Mouse (Mus musculus) midbrain, embryonic 13.5 days (tissue): ENCODE data around the gene Atp6v0a4. TPM values are rescaled to one million over a fixed set of nuclear protein-coding genes. Genes with fewer than 3 reads are reported as not detected.

Source experiments
- ATAC-seq: fragments of 200-750 bp; cut with Nextera tagmentation; 2 replicates; pipeline ENCODE4 v1.8.0; 2017; ENCODE audit warnings: mild to moderate bottlenecking, moderate TSS enrichment, moderate library complexity
- H3K27ac ChIP-seq: fragments of 300-500 bp; sonication (generic); 2 replicates; pipeline ENCODE4 v1.5.1; 2015; ENCODE audit warnings: inconsistent platforms, mild to moderate bottlenecking, moderate library complexity
- H3K27me3 ChIP-seq: fragments of 300-500 bp; sonication (generic); 2 replicates; pipeline ENCODE4 v1.6.1; 2015; ENCODE audit warnings: mild to moderate bottlenecking, inconsistent platforms
- H3K36me3 ChIP-seq: fragments of 300-500 bp; sonication (generic); 2 replicates; pipeline ENCODE4 v1.6.1; 2015; ENCODE audit warnings: mild to moderate bottlenecking, inconsistent platforms
- H3K4me1 ChIP-seq: fragments of 300-500 bp; sonication (generic); replicated peaks from 2 replicates; pipeline ENCODE4 v1.6.1; 2015; ENCODE audit warnings: inconsistent platforms
- H3K4me2 ChIP-seq: fragments of 300-500 bp; sonication (generic); replicated peaks from 2 replicates; pipeline ENCODE4 v1.6.1; 2015; ENCODE audit warnings: moderate library complexity, mild to moderate bottlenecking, inconsistent platforms
- H3K4me3 ChIP-seq: fragments of 300-500 bp; sonication (generic); replicated peaks from 2 replicates; pipeline ENCODE4 v1.5.1; 2015; ENCODE audit warnings: mild to moderate bottlenecking, inconsistent platforms
- H3K9ac ChIP-seq: fragments of 300-500 bp; sonication (generic); replicated peaks from 2 replicates; pipeline ENCODE4 v1.6.1; 2015; ENCODE audit warnings: mild to moderate bottlenecking, inconsistent platforms
- H3K9me3 ChIP-seq: fragments of 300-500 bp; sonication (generic); 2 replicates; pipeline ENCODE4 v1.6.1; 2016; ENCODE audit warnings: mild to moderate bottlenecking, inconsistent platforms
- WGBS: fragments of 180-500 bp; shearing (Covaris S2); methylation state at CpG from one replicate; pipeline ENCODE4 v1.1.7; 2015; 5-methylcytosine and 5-hydroxymethylcytosine counted together
- polyA plus RNA-seq: library from polyadenylated mRNA; unstranded; fragments of >200 nt; fragmentation: Nextera tagmentation; extraction: Ambion mirVana; gene quantifications from 2 replicates; pipeline ENCODE4 v1.2.1, GENCODE M21; 2015

Atp6v0a4 gene
- polyA plus RNA-seq, 1 experiment from 2014 or later, result 0.05 TPM

- no peak for ATAC-seq
- H3K27me3 ChIP-seq, result no peaks in the 10 kb centered on the region
These were observed 1.6 kb downstream of the Atp6v0a4 start for GRCm38 (mm10) chr6:38122791-38123190.

GRCm38 (mm10) chr6:38121843-38122242, 2.5 kb downstream of the Atp6v0a4 start:
- Histone ChIP-seq H3K27ac (no peak overlapping the region), H3K4me2 (no peak overlapping the region), H3K27me3 (no peaks in the 10 kb centered on the region), H3K36me3 (peaks cover 34% of the 10 kb centered on the region), H3K4me3 (no peak overlapping the region), H3K9me3 (no peaks in the 10 kb centered on the region), H3K4me1 (no peaks in the 10 kb centered on the region), H3K9ac (no peak overlapping the region)
- ATAC-seq, result no peak
- 91% methylated on average over 5 of the region's 5 CpGs for WGBS

More at GRCm38 (mm10) chr6:38122791-38123190, 1.6 kb downstream of the Atp6v0a4 start:
- WGBS, result 69% methylated on average over 6 of the region's 6 CpGs
- Histone ChIP-seq H3K4me1 (no peaks in the 10 kb centered on the region), H3K36me3 (peaks cover 43% of the 10 kb centered on the region), H3K27ac (no peak overlapping the region), H3K4me3 (no peak overlapping the region), H3K9me3 (no peaks in the 10 kb centered on the region), H3K9ac (no peak overlapping the region), H3K4me2 (no peak overlapping the region)

GRCm38 (mm10) chr6:38120681-38121371, 3.6 kb downstream of the Atp6v0a4 start:
- ATAC-seq, result no peak
- Histone ChIP-seq H3K4me1 (no peaks in the 10 kb centered on the region), H3K27me3 (no peaks in the 10 kb centered on the region), H3K27ac (no peak overlapping the region), H3K4me3 (no peak overlapping the region), H3K36me3 (peaks cover 24% of the 10 kb centered on the region), H3K4me2 (no peak overlapping the region), H3K9me3 (no peaks in the 10 kb centered on the region), H3K9ac (no peak overlapping the region)
- 83% methylated on average over 9 of the region's 9 CpGs for WGBS

DNA sequence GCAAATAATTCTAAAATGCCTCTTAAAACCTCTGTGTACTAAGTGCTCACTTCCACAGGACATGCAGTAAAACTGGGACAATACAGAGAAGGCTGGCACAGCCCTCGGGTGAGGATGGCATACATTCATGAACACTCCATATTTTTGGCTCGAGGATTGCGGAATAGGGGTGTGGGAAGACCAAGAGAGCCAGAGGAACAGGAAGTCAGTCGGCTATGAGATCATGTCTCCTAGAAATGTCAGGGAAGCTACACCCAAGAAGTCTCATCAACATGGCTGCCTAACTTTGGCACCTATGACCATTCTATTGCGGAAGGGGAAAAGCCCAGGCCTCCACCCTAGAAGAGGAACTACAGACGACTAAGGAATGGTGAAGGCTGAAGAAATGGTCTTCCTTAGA, 6.0 kb downstream of the Atp6v0a4 start:
- H3K4me1 ChIP-seq, result no peaks in the 10 kb centered on the region
- H3K4me3 ChIP-seq, result no peak overlapping the region
- H3K9me3 ChIP-seq, result no peaks in the 10 kb centered on the region
- H3K9ac ChIP-seq, result no peak overlapping the region
- H3K36me3 ChIP-seq, result no peaks in the 10 kb centered on the region
- 93% methylated on average over 6 of the region's 6 CpGs for WGBS
- no peak for ATAC-seq
- no peaks in the 10 kb centered on the region for H3K27me3 ChIP-seq
- H3K4me2 ChIP-seq, result no peak overlapping the region
- no peak overlapping the region for H3K27ac ChIP-seq

GRCm38 (mm10) chr6:38116107-38116770, 8.1 kb downstream of the Atp6v0a4 start:
- WGBS, result 74% methylated on average over 4 of the region's 4 CpGs
- ATAC-seq, result no peak
- no peak overlapping the region for H3K4me2 ChIP-seq
- H3K9me3 ChIP-seq, result no peaks in the 10 kb centered on the region
- no peaks in the 10 kb centered on the region for H3K36me3 ChIP-seq
- H3K4me3 ChIP-seq, result no peak overlapping the region
- H3K27ac ChIP-seq, result no peak overlapping the region
- no peak overlapping the region for H3K9ac ChIP-seq
- no peaks in the 10 kb centered on the region for H3K27me3 ChIP-seq
- no peaks in the 10 kb centered on the region for H3K4me1 ChIP-seq

- no peaks in the 10 kb centered on the region for H3K9me3 ChIP-seq
These were observed 13.5 kb downstream of the Atp6v0a4 start for GRCm38 (mm10) chr6:38110859-38111258.

GRCm38 (mm10) chr6:38109871-38110270, 14.5 kb downstream of the Atp6v0a4 start:
- H3K36me3 ChIP-seq, result no peaks in the 10 kb centered on the region
- 25% methylated on average over 9 of the region's 9 CpGs for WGBS
- H3K27ac ChIP-seq, result no peak overlapping the region
- H3K4me2 ChIP-seq, result no peak overlapping the region
- H3K4me1 ChIP-seq, result 0 out of 2 replicates have a peak, but pooled peaks cover 7% of the 10 kb centered on the region
- H3K9me3 ChIP-seq, result no peaks in the 10 kb centered on the region
- no peaks in the 10 kb centered on the region for H3K27me3 ChIP-seq
- no peak for ATAC-seq
- H3K4me3 ChIP-seq, result no peak overlapping the region
- H3K9ac ChIP-seq, result no peak overlapping the region

More at GRCm38 (mm10) chr6:38110859-38111258, 13.5 kb downstream of the Atp6v0a4 start:
- H3K9ac ChIP-seq, result no peak overlapping the region
- no peak overlapping the region for H3K4me3 ChIP-seq
- 67% methylated on average over 9 of the region's 9 CpGs for WGBS
- 0 out of 2 replicates have a peak, but pooled peaks cover 7% of the 10 kb centered on the region for H3K4me1 ChIP-seq
- no peak overlapping the region for H3K4me2 ChIP-seq
- H3K27ac ChIP-seq, result no peak overlapping the region
- no peaks in the 10 kb centered on the region for H3K27me3 ChIP-seq
- no peak for ATAC-seq
- no peaks in the 10 kb centered on the region for H3K36me3 ChIP-seq

GRCm38 (mm10) chr6:38109160-38109795, 15.1 kb downstream of the Atp6v0a4 start, which contains the start of gene Tmem213:
Gene Tmem213, plus strand, starts transcription at chr6:38109255.
- 27% methylated on average over 9 of the region's 9 CpGs for WGBS
- Histone ChIP-seq H3K4me2 (no peak within 1 kb of the TSS), H3K27me3 (no peaks in the 10 kb centered on the region), H3K4me1 (0 out of 2 replicates have a peak, but pooled peaks cover 7% of the 10 kb centered on the region), H3K27ac (no peak within 1 kb of the TSS), H3K4me3 (no peak within 1 kb of the TSS), H3K36me3 (no peaks in the 10 kb centered on the region), H3K9me3 (no peaks in the 10 kb centered on the region), H3K9ac (no peak within 1 kb of the TSS)
- peak; percentile 37; the same call in 1 of the 2 replicates for ATAC-seq

GRCm38 (mm10) chr6:38108449-38108848, 15.9 kb downstream of the Atp6v0a4 start:
- 0 out of 2 replicates have a peak, but pooled peaks cover 7% of the 10 kb centered on the region for H3K4me1 ChIP-seq
- no peak overlapping the region for H3K4me3 ChIP-seq
- no peak overlapping the region for H3K4me2 ChIP-seq
- no peak overlapping the region for H3K9ac ChIP-seq
- no peaks in the 10 kb centered on the region for H3K36me3 ChIP-seq
- no peak for ATAC-seq
- 95% methylated on average over 5 of the region's 5 CpGs for WGBS
- H3K27me3 ChIP-seq, result no peaks in the 10 kb centered on the region
- H3K9me3 ChIP-seq, result no peaks in the 10 kb centered on the region
- no peak overlapping the region for H3K27ac ChIP-seq

- Histone ChIP-seq H3K4me1 (0 out of 2 replicates have a peak, but pooled peaks cover 5% of the 10 kb centered on the region), H3K27ac (no peak overlapping the region), H3K36me3 (no peaks in the 10 kb centered on the region), H3K4me2 (no peak overlapping the region), H3K27me3 (no peaks in the 10 kb centered on the region), H3K9ac (no peak overlapping the region), H3K4me3 (no peak overlapping the region), H3K9me3 (no peaks in the 10 kb centered on the region)
- WGBS, result 88% methylated on average over 9 of the region's 9 CpGs
- no peak for ATAC-seq
These were observed 18.5 kb downstream of the Atp6v0a4 start for GRCm38 (mm10) chr6:38105924-38106323.

DNA sequence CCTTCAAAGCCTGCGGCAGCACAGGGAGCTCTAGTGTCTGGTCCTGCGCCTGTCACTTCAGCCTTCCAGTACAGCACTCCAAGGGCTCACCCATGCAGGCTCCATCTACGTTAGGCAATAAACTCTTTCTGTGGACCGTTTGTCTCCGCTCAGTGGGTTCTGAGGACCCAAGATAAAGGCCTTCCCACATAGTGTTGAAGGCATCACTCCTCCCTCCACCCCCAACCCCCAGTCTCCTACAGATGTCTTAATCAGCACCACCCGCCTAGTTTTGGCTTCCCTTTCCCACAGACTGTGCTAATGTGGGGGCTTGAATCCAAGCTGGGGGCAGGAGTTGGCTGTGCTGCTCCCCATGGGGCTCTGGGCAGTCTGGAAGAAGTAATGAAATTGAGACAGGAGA, 20.6 kb downstream of the Atp6v0a4 start:
- Histone ChIP-seq H3K27ac (no peak overlapping the region), H3K4me1 (no peaks in the 10 kb centered on the region), H3K9me3 (0 out of 2 replicates have a peak, but pooled peaks cover 2% of the 10 kb centered on the region), H3K27me3 (no peaks in the 10 kb centered on the region), H3K4me3 (no peak overlapping the region), H3K36me3 (no peaks in the 10 kb centered on the region), H3K4me2 (no peak overlapping the region), H3K9ac (no peak overlapping the region)
- WGBS, result 59% methylated on average over 6 of the region's 6 CpGs
- no peak for ATAC-seq

GRCm38 (mm10) chr6:38102216-38102795, 22.1 kb downstream of the Atp6v0a4 start:
- ATAC-seq, result no peak
- 90% methylated on average over 7 of the region's 7 CpGs for WGBS
- Histone ChIP-seq H3K4me1 (no peaks in the 10 kb centered on the region), H3K27me3 (no peaks in the 10 kb centered on the region), H3K36me3 (no peaks in the 10 kb centered on the region), H3K27ac (no peak overlapping the region), H3K9me3 (0 out of 2 replicates have a peak, but pooled peaks cover 5% of the 10 kb centered on the region), H3K9ac (no peak overlapping the region), H3K4me3 (no peak overlapping the region), H3K4me2 (no peak overlapping the region)
